Mouse (Mus musculus) liver, embryonic 14.5 days (tissue): Measurements from ENCODE around the gene 4921524J17Rik. TPM values are rescaled to one million over a fixed set of nuclear protein-coding genes. Genes with fewer than 3 reads are reported as not detected.
A peak's percentile ranks its signal among the peaks of the same experiment; 100 is the strongest.

Source experiments
- ATAC-seq: fragments of 200-750 bp; cut with Nextera tagmentation; 2 replicates; pipeline ENCODE4 v1.8.0; 2017; ENCODE audit warnings: moderate number of reproducible peaks, mild to moderate bottlenecking, moderate library complexity; ENCODE audit not compliant: insufficient read depth
- DNase-seq, 3 experiments: peaks; one replicate each; pipeline ENCODE4 v3.0.0-alpha.2; 2012 to 2013; ENCODE audit warnings: low read depth in 3 of 3, low spot score in 3 of 3
- H3K27ac ChIP-seq: fragments of 300-500 bp; sonication (generic); 2 replicates; pipeline ENCODE4 v1.5.1; 2014; ENCODE audit warnings: moderate library complexity, mild to moderate bottlenecking, control low read depth, inconsistent platforms
- H3K27me3 ChIP-seq: fragments of 300-500 bp; sonication (generic); 2 replicates; pipeline ENCODE4 v1.6.1; 2014; ENCODE audit warnings: mild to moderate bottlenecking, low read length, moderate library complexity; ENCODE audit not compliant: control insufficient read depth, insufficient read depth
- H3K36me3 ChIP-seq: fragments of 300-500 bp; sonication (generic); replicated peaks from 2 replicates; pipeline ENCODE4 v1.6.1; 2014; ENCODE audit warnings: low read depth; ENCODE audit not compliant: control insufficient read depth, insufficient read depth
- H3K4me1 ChIP-seq, 2 experiments: fragments of 200-500 bp in 1 of 2; fragments of 300-500 bp in 1 of 2; sonication (generic) in 1 of 2; replicated peaks; 2 replicates each; pipeline ENCODE4 v1.6.1; 2012 to 2014; ENCODE audit warnings: antibody characterized with exemption in 1 of 2, inconsistent platforms in 1 of 2, low read length in 1 of 2; ENCODE audit not compliant: control insufficient read depth in 2 of 2, insufficient read depth in 2 of 2
- H3K4me2 ChIP-seq: fragments of 300-500 bp; sonication (generic); 2 replicates; pipeline ENCODE4 v1.6.1; 2014; ENCODE audit warnings: low read depth, mild to moderate bottlenecking, control low read depth, moderate library complexity
- H3K4me3 ChIP-seq, 2 experiments: fragments of 200-500 bp in 1 of 2; fragments of 300-500 bp in 1 of 2; sonication (generic) in 1 of 2; 2 replicates each; pipeline ENCODE4 v1.5.1; 2012 to 2014; ENCODE audit warnings: low read depth in 2 of 2, low read length in 2 of 2, mild to moderate bottlenecking in 2 of 2, control low read depth in 1 of 2, inconsistent platforms in 1 of 2, moderate library complexity in 1 of 2; ENCODE audit not compliant: insufficient read depth in 1 of 2
- H3K9ac ChIP-seq: fragments of 300-500 bp; sonication (generic); replicated peaks from 2 replicates; pipeline ENCODE4 v1.6.1; 2014; ENCODE audit warnings: mild to moderate bottlenecking, control low read depth, moderate library complexity
- H3K9me3 ChIP-seq: fragments of 300-500 bp; sonication (generic); 2 replicates; pipeline ENCODE4 v1.6.1; 2016; ENCODE audit warnings: low read length, mixed read lengths; ENCODE audit not compliant: control insufficient read depth
- CTCF ChIP-seq: IDR thresholded peaks from 2 replicates; pipeline ENCODE4 v1.5.1; 2016; ENCODE audit warnings: antibody characterized with exemption, low read depth, control low read depth
- EP300 ChIP-seq: IDR thresholded peaks from 2 replicates; pipeline ENCODE4 v1.6.1; 2016; ENCODE audit warnings: antibody characterized with exemption, low read depth
- WGBS: fragments of 180-500 bp; shearing (Covaris S2); extraction: QIAGEN DNeasy Blood & Tissue Kit; methylation state at CpG from one replicate; pipeline ENCODE4 v1.1.7; 2014; ENCODE audit not compliant: insufficient replicate concordance; 5-methylcytosine and 5-hydroxymethylcytosine counted together
- polyA plus RNA-seq, 2 experiments: library from polyadenylated mRNA; depleted of rRNA in 1 of 2; stranded (reverse) in 1 of 2; unstranded in 1 of 2; fragments of >200 nt; fragmentation: Nextera tagmentation in 1 of 2; extraction: Ambion mirVana in 1 of 2; gene quantifications; 2 replicates each; pipeline versions ENCODE4 v1.2.1 to v1.2.3; 2012 to 2014

The 4921524J17Rik gene
- polyA plus RNA-seq, 2 experiments, result 7.0 to 15.4 TPM

- ATAC-seq (no peak), DNase-seq (no peak)
- Histone ChIP-seq H3K4me1 (peaks cover 35 to 40% of the 10 kb centered on the region in 2 experiments), H3K9me3 (no peaks in the 10 kb centered on the region), H3K36me3 (no peaks in the 10 kb centered on the region; the same call in 1 of the 2 replicates), H3K9ac (no peak overlapping the region), H3K4me2 (peak overlapping the region; percentile 24; the same call in 1 of the 2 replicates), H3K27ac (no peak overlapping the region), H3K27me3 (no peaks in the 10 kb centered on the region), H3K4me3 (no peak overlapping the region)
- TF ChIP-seq EP300, result peak; percentile 72
- TF ChIP-seq CTCF, result no peak
- WGBS, result 26% methylated on average over 4 of the region's 4 CpGs
Observed at GRCm38 (mm10) chr8:85427026-85427425, 5.6 kb downstream of the 4921524J17Rik start.

DNA sequence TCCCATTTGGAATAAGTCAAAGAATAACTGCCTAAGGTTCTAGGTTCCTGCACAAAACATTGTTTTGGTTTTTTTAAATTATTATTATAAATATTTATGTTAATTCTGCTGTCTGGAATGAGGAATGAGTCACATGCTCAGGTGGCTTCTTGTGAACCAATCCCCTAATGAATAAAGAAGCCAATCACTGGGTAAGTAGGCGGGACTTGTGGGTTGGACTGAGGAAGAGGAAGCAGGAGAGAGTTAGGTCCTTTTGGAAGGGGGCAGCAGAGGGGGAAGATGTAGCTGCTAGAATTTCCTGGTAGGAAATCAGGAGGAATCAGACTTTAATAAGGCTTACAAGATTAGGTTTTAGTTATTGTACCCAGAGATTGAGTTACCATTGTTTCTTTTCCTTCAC lies 11.3 kb downstream of the 4921524J17Rik start:
- H3K27me3 ChIP-seq, result no peaks in the 10 kb centered on the region
- TF ChIP-seq CTCF (no peak), EP300 (no peak)
- H3K36me3 ChIP-seq, result no peaks in the 10 kb centered on the region; the same call in 1 of the 2 replicates
- H3K9ac ChIP-seq, result no peak overlapping the region
- H3K27ac ChIP-seq, result no peak overlapping the region
- 68% methylated on average over 1 of the region's 1 CpGs for WGBS
- H3K9me3 ChIP-seq, result no peaks in the 10 kb centered on the region
- no peak overlapping the region for H3K4me3 ChIP-seq
- peaks cover 6 to 15% of the 10 kb centered on the region in 2 experiments for H3K4me1 ChIP-seq
- ATAC-seq, result no peak
- H3K4me2 ChIP-seq, result no peak overlapping the region
- DNase-seq, result no peak

GRCm38 (mm10) chr8:85408526-85408925 lies 24.1 kb downstream of the 4921524J17Rik start:
- H3K4me1 ChIP-seq, result no peaks in the 10 kb centered on the region
- H3K9ac ChIP-seq, result no peak overlapping the region
- no peak overlapping the region for H3K27ac ChIP-seq
- no peak for DNase-seq
- no peak overlapping the region for H3K4me2 ChIP-seq
- no peaks in the 10 kb centered on the region; the same call in none of the 2 replicates for H3K36me3 ChIP-seq
- TF ChIP-seq EP300 (no peak), CTCF (no peak)
- no peak overlapping the region for H3K4me3 ChIP-seq
- no peaks in the 10 kb centered on the region for H3K27me3 ChIP-seq
- H3K9me3 ChIP-seq, result no peaks in the 10 kb centered on the region
- ATAC-seq, result no peak
- WGBS, result 52% methylated on average over 3 of the region's 3 CpGs

GRCm38 (mm10) chr8:85408053-85408505 lies 24.6 kb downstream of the 4921524J17Rik start:
- Histone ChIP-seq H3K36me3 (no peaks in the 10 kb centered on the region; the same call in none of the 2 replicates), H3K9me3 (no peaks in the 10 kb centered on the region), H3K27me3 (no peaks in the 10 kb centered on the region), H3K4me3 (no peak overlapping the region), H3K4me1 (no peaks in the 10 kb centered on the region), H3K4me2 (no peak overlapping the region), H3K9ac (no peak overlapping the region), H3K27ac (no peak overlapping the region)
- no peak for TF ChIP-seq EP300
- TF ChIP-seq CTCF, result peak; percentile 60
- 46% methylated on average over 7 of the region's 7 CpGs for WGBS
- DNase-seq, result no peak
- no peak; the same call in 1 of the 2 replicates for ATAC-seq

DNA sequence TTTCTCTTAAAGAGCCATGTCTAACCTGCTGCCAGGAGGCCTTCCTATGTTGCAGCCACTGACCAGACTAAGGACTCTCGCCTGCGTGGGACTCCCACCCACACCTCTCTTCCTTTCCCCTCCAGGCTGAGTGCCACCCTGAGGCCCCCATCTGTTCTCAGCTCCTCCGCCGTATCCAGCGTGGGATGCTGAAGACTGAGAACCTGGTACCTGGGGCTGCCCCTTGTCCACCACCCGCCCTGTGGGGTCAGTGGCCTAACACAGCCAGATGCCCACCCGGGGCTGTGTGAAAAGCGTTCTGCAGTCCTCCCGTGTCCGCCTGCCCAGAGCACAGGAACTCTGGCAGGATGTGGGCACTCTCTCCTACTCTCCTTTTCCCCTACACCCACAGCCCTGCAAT lies 26.7 kb downstream of the 4921524J17Rik start:
- no peaks in the 10 kb centered on the region for H3K4me1 ChIP-seq
- no peak overlapping the region for H3K9ac ChIP-seq
- no peaks in the 10 kb centered on the region for H3K27me3 ChIP-seq
- TF ChIP-seq EP300 (no peak), CTCF (no peak)
- no peak for DNase-seq
- H3K4me2 ChIP-seq, result no peak overlapping the region
- ATAC-seq, result no peak
- H3K36me3 ChIP-seq, result no peaks in the 10 kb centered on the region; the same call in none of the 2 replicates
- no peak overlapping the region for H3K27ac ChIP-seq
- no peaks in the 10 kb centered on the region for H3K9me3 ChIP-seq
- WGBS, result 53% methylated on average over 10 of the region's 10 CpGs
- no peak overlapping the region for H3K4me3 ChIP-seq
